Mouse (Mus musculus) liver, postnatal 0 days (tissue): Measurements from ENCODE around the gene Zfhx3. TPM values are rescaled to one million over a fixed set of nuclear protein-coding genes. Genes with fewer than 3 reads are reported as not detected.

Source experiments
- ATAC-seq: fragments of 200-750 bp; cut with Nextera tagmentation; 2 replicates; pipeline ENCODE4 v1.8.0; 2017; ENCODE audit warnings: mild to moderate bottlenecking, moderate library complexity
- DNase-seq: peaks from one replicate; pipeline ENCODE4 v3.0.0-alpha.2; 2016
- H3K27ac ChIP-seq: fragments of 300-500 bp; sonication (generic); 2 replicates; pipeline ENCODE4 v1.5.1; 2014; ENCODE audit warnings: antibody characterized with exemption, moderate library complexity, mild to moderate bottlenecking, low read depth
- H3K27me3 ChIP-seq: fragments of 300-500 bp; sonication (generic); 2 replicates; pipeline ENCODE4 v1.6.1; 2014; ENCODE audit warnings: low read length, control low read depth, mixed read lengths; ENCODE audit not compliant: insufficient read depth
- H3K36me3 ChIP-seq: fragments of 300-500 bp; sonication (generic); replicated peaks from 2 replicates; pipeline ENCODE4 v1.6.1; 2014; ENCODE audit warnings: mild to moderate bottlenecking, control low read depth, low read length, moderate library complexity, mixed read lengths; ENCODE audit not compliant: insufficient read depth
- H3K4me1 ChIP-seq: fragments of 300-500 bp; sonication (generic); 2 replicates; pipeline ENCODE4 v1.6.1; 2014; ENCODE audit warnings: antibody characterized with exemption, mild to moderate bottlenecking, control low read depth; ENCODE audit not compliant: insufficient read depth
- H3K4me2 ChIP-seq: fragments of 300-500 bp; sonication (generic); 2 replicates; pipeline ENCODE4 v1.6.1; 2014; ENCODE audit warnings: low read depth, mild to moderate bottlenecking, low read length, moderate library complexity, mixed read lengths
- H3K4me3 ChIP-seq: fragments of 300-500 bp; sonication (generic); 2 replicates; pipeline ENCODE4 v1.5.1; 2014; ENCODE audit warnings: low read depth, low read length
- H3K9ac ChIP-seq: fragments of 300-500 bp; sonication (generic); replicated peaks from 2 replicates; pipeline ENCODE4 v1.6.1; 2014; ENCODE audit warnings: mild to moderate bottlenecking, moderate library complexity
- H3K9me3 ChIP-seq: fragments of 300-500 bp; sonication (generic); 2 replicates; pipeline ENCODE4 v1.6.1; 2016; ENCODE audit warnings: mild to moderate bottlenecking, control low read depth, low read length, mixed read lengths
- CTCF ChIP-seq: sonication (generic); IDR thresholded peaks from 2 replicates; pipeline ENCODE4 v1.5.1; 2016; ENCODE audit warnings: antibody characterized with exemption, low read depth
- EP300 ChIP-seq: IDR thresholded peaks from 2 replicates; pipeline ENCODE4 v1.6.1; 2016; ENCODE audit warnings: antibody characterized with exemption, low read depth, mild to moderate bottlenecking
- WGBS: fragments of 180-500 bp; shearing (Covaris S2); extraction: QIAGEN DNeasy Blood & Tissue Kit; methylation state at CpG from one replicate; pipeline ENCODE4 v1.1.7; 2014; ENCODE audit not compliant: insufficient replicate concordance; 5-methylcytosine and 5-hydroxymethylcytosine counted together
- polyA plus RNA-seq: library from polyadenylated mRNA; unstranded; fragments of >200 nt; fragmentation: Nextera tagmentation; extraction: Ambion mirVana; gene quantifications from 2 replicates; pipeline ENCODE4 v1.2.1, GENCODE M21; 2015

Zfhx3 gene
- polyA plus RNA-seq, 1 experiment from 2014 or later, result 1.2 TPM

DNA sequence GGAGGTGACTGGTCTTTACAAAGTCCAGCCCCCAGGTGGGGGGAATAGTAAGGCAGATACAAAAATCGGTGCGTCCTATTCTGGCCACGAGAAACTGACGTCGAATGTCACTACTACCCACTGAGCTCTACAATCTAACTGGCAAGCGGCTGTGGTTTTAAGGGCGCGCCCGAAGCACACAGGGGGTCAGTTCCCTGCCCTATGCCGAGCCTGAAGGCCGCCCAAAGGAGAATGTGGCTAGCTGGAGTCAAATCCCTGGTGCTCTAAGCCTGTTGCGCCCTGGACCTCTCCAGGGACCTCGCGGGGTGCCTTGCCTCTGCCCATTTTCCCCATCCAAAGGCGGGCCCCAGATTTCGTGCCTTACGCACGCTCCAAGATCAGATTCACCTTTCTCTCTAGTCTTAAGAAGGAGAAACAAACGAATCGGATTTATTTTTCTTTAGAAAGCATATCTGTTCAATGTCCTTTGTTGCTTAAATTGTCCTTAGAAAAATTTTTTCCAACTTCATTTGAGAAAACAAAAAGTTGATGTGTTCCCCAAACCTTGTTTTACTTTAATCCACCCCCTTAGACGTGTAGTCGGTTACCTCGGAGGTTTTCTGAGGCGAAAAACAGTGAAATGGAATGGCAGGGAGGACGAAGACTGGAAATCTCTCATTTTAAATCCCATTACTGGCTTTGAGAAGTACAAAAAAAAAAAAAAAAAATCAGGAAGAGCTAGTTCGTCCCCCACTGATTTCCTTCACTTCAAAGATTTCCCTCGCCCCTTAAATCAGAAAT lies 754.4 kb downstream of the Zfhx3 start:
- H3K4me2 ChIP-seq, result no peak overlapping the region
- WGBS, result 3% methylated on average over 27 of the region's 27 CpGs

DNA sequence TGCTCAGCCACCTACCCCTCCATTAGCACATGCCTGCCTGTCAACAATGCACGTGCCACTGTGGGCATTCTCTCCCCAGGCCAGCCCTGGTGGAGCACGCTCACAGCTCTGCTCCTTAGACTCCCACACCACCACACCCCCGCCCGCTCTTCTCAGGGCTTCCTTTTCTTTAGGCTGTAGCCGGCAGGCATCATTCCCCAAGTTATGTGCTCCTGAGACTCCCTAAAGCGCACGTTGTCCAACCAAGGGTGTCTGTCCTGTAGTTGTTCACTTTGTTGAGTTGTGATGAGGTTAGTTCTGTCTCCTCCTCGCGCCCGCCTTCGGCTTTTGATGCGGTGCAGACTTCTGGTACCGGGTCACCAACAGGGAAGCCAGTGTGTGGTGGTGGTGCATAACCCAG lies 755.1 kb downstream of the Zfhx3 start:
- Histone ChIP-seq H3K27me3 (peaks cover 81% of the 10 kb centered on the region), H3K4me3 (no peak overlapping the region), H3K4me1 (peaks cover 20% of the 10 kb centered on the region), H3K27ac (no peak overlapping the region), H3K9me3 (no peaks in the 10 kb centered on the region), H3K4me2 (no peak overlapping the region), H3K36me3 (no peaks in the 10 kb centered on the region), H3K9ac (no peak overlapping the region)
- TF ChIP-seq EP300, result no peak
- no peak for TF ChIP-seq CTCF
- no peak for ATAC-seq
- DNase-seq, result no peak
- WGBS, result 4% methylated on average over 13 of the region's 13 CpGs

More for the DNA sequence above, 754.4 kb downstream of the Zfhx3 start:
- Histone ChIP-seq H3K27ac (no peak overlapping the region), H3K36me3 (no peaks in the 10 kb centered on the region), H3K4me3 (peak overlapping the region; percentile 30; the same call in 1 of the 2 replicates), H3K27me3 (peaks cover 74% of the 10 kb centered on the region), H3K4me1 (peaks cover 25% of the 10 kb centered on the region), H3K9me3 (no peaks in the 10 kb centered on the region), H3K9ac (no peak overlapping the region)
- TF ChIP-seq EP300 (no peak), CTCF (no peak)
- ATAC-seq (no peak), DNase-seq (no peak)

GRCm38 (mm10) chr8:108698101-108698660 lies 755.7 kb downstream of the Zfhx3 start:
- WGBS, result 12% methylated on average over 5 of the region's 5 CpGs
- ATAC-seq (no peak), DNase-seq (no peak)
- Histone ChIP-seq H3K4me1 (peaks cover 20% of the 10 kb centered on the region), H3K9me3 (no peaks in the 10 kb centered on the region), H3K9ac (no peak overlapping the region), H3K27ac (no peak overlapping the region), H3K4me2 (no peak overlapping the region), H3K36me3 (no peaks in the 10 kb centered on the region), H3K4me3 (no peak overlapping the region), H3K27me3 (peaks cover 84% of the 10 kb centered on the region)
- TF ChIP-seq CTCF (no peak), EP300 (no peak)

- H3K4me3 ChIP-seq, result no peak overlapping the region
- DNase-seq, result no peak
- no peak overlapping the region for H3K9ac ChIP-seq
- no peak for ATAC-seq
- 15% methylated on average over 3 of the region's 3 CpGs for WGBS
- no peak overlapping the region for H3K27ac ChIP-seq
- no peaks in the 10 kb centered on the region for H3K9me3 ChIP-seq
- no peaks in the 10 kb centered on the region for H3K36me3 ChIP-seq
- TF ChIP-seq EP300, result no peak
- TF ChIP-seq CTCF, result no peak
- H3K4me1 ChIP-seq, result peaks cover 18% of the 10 kb centered on the region
- H3K27me3 ChIP-seq, result peaks cover 84% of the 10 kb centered on the region
- no peak overlapping the region for H3K4me2 ChIP-seq
Measured at GRCm38 (mm10) chr8:108699011-108699410, 756.6 kb downstream of the Zfhx3 start.

GRCm38 (mm10) chr8:108699454-108700345 lies 757.3 kb downstream of the Zfhx3 start:
- no peak for DNase-seq
- Histone ChIP-seq H3K4me3 (no peak overlapping the region), H3K27ac (no peak overlapping the region), H3K36me3 (no peaks in the 10 kb centered on the region), H3K9me3 (no peaks in the 10 kb centered on the region), H3K4me2 (no peak overlapping the region), H3K9ac (no peak overlapping the region), H3K27me3 (peaks cover 77% of the 10 kb centered on the region), H3K4me1 (peaks cover 18% of the 10 kb centered on the region)
- no peak for ATAC-seq
- TF ChIP-seq EP300, result no peak
- TF ChIP-seq CTCF, result no peak
- WGBS, result 11% methylated on average over 23 of the region's 23 CpGs
